Comparison of ENCODE assay signal across 10 mouse cellular contexts in the genomic region with DNA sequence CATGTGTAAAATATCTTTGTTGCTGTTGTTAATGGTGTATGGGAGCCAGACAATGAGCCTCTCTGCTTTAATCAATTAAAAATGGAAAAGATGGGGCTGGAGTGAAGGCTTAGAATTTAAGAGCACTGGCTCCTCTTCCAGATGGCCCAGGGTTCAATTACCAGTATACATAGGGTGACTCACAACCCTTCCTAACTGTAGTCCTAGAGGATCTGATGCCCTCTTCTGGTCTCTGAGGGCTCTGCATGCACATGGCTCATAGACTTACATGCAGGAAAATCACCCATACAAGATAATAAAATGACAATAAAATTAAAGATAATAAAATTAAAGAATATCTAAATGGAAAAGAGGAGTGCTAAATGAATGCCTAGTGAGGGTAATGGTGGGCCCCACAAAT. TPM values are rescaled to one million over a fixed set of nuclear protein-coding genes. Genes with fewer than 3 reads are reported as not detected.
DNase-seq lines count a peak whose midpoint lies in the region; ATAC-seq and TF ChIP-seq lines count a peak whose summit lies in the region.
"Had no signal": no experiment of that assay in that cellular context is flagged by ENCODE, and none has a peak within 500 bp of the region (broad histone marks: within the 10 kb centered on the region; RNA-seq: fewer than 3 reads in every experiment).

No protein-coding gene starts in this region.

- no peaks in the 10 kb centered on the region for H3K9me3 ChIP-seq in midbrain, embryonic 15.5 days
- no peaks in the 10 kb centered on the region for H3K9me3 ChIP-seq in midbrain, embryonic 11.5 days (ENCODE audit: control insufficient read depth, low read length)
- H3K9me3 ChIP-seq: limb, embryonic 10.5 days had no signal

- H3K4me1 ChIP-seq in midbrain, embryonic 15.5 days = peaks cover 6% of the 10 kb centered on the region; the same call in 1 of the 2 replicates
- no peaks in the 10 kb centered on the region for H3K4me1 ChIP-seq in midbrain, embryonic 11.5 days (ENCODE audit: control insufficient read depth, insufficient read depth, low read length)
- H3K4me1 ChIP-seq: limb, embryonic 10.5 days had no signal

- no peak overlapping the region for H3K9ac ChIP-seq in midbrain, embryonic 15.5 days
- H3K9ac ChIP-seq in midbrain, embryonic 11.5 days (ENCODE audit: low read length) = no peak overlapping the region

- ATAC-seq in midbrain, embryonic 15.5 days (replicated peaks) = peak; percentile 51; the same call in 1 of the 2 replicates
- no peak for ATAC-seq in midbrain, embryonic 11.5 days (ENCODE audit: low FRiP score)
- ATAC-seq in Patski = no peak

- intact Hi-C loops in gastrocnemius, adult 2 months (cut with DNase I) = no loop called here

- TF ChIP-seq CTCF in gastrocnemius, adult 2 months (IDR thresholded peaks at IDR 0.05) = peak; percentile 6; the same call in 1 of the 2 replicates
- peak; percentile 52 for TF ChIP-seq CTCF in Patski (IDR thresholded peaks at IDR 0.05)

- H3K4me3 ChIP-seq in gastrocnemius, adult 2 months = no peak overlapping the region
- no peak overlapping the region for H3K4me3 ChIP-seq in midbrain, embryonic 15.5 days
- no peak overlapping the region for H3K4me3 ChIP-seq in midbrain, embryonic 11.5 days (ENCODE audit: low read depth, low read length)
- H3K4me3 ChIP-seq: limb, embryonic 10.5 days had no signal

- no peaks in the 10 kb centered on the region for H3K27me3 ChIP-seq in midbrain, embryonic 15.5 days (replicated peaks)
- H3K27me3 ChIP-seq in midbrain, embryonic 11.5 days (ENCODE audit: control insufficient read depth, insufficient read depth, low read length) = no peaks in the 10 kb centered on the region
- H3K27me3 ChIP-seq in Patski = no peaks in the 10 kb centered on the region

- peaks cover 5% of the 10 kb centered on the region; the same call in 1 of the 2 replicates for H3K36me3 ChIP-seq in midbrain, embryonic 15.5 days (replicated peaks)
- no peaks in the 10 kb centered on the region for H3K36me3 ChIP-seq in midbrain, embryonic 11.5 days (ENCODE audit: control insufficient read depth, insufficient read depth, low read length)

- in situ Hi-C loops in Patski (cut with MboI; ENCODE audit: low pct_unique_long_range_greater_than_20kb) = no loop called here

- POLR2A ChIA-PET in Patski (lab: Charles Lee) = no interaction called here

- H3K4me2 ChIP-seq in midbrain, embryonic 15.5 days = no peak overlapping the region
- no peak overlapping the region for H3K4me2 ChIP-seq in midbrain, embryonic 11.5 days

- H3K27ac ChIP-seq in gastrocnemius, adult 2 months = no peak overlapping the region
- no peak overlapping the region for H3K27ac ChIP-seq in midbrain, embryonic 15.5 days
- H3K27ac ChIP-seq in midbrain, embryonic 11.5 days (ENCODE audit: low read depth, low read length) = no peak overlapping the region
- H3K27ac ChIP-seq: limb, embryonic 10.5 days had no signal

- CTCF ChIA-PET in Patski (lab: Charles Lee) = interaction anchor here (1.2 kb wide), 1 partner anchor 65 kb away, joined by 3 read pairs; no protein-coding TSS in a partner anchor

- DNase-seq in gastrocnemius, adult 2 months = no peak
- no peak for DNase-seq in gastrocnemius, adult 8-10 months (ENCODE audit: low spot score in 2 of 2)
- no peak for DNase-seq in midbrain, embryonic 11.5 days (ENCODE audit: low spot score, missing footprints)
- DNase-seq in Patski (ENCODE audit: low read depth, low spot score) = no peak
- peak; percentile 35 for DNase-seq in thymus, postnatal 14 days
- DNase-seq in urinary bladder, postnatal 4 days (ENCODE audit: low spot score in 2 of 2) = no peak
- DNase-seq in right cerebral cortex, adult 18-20 months = no peak
- DNase-seq: heart, adult 11 months had no signal

RNA-seq across cellular contexts. Expression of a gene that starts 11.8 kb away (rescaled TPM):
- total RNA-seq in gastrocnemius, adult 2 months (2021) = not detected
- not detected for total RNA-seq in gastrocnemius, adult 8-10 months (2022)
- 12.6 and 13.7 TPM in 2 replicates for polyA plus RNA-seq in midbrain, embryonic 15.5 days (2015; fragmentation: Nextera tagmentation; extraction: Ambion mirVana)
- polyA plus RNA-seq in midbrain, embryonic 11.5 days (2014; fragmentation: Nextera tagmentation; extraction: Ambion mirVana) = 0.36 and 0.87 TPM in 2 replicates
- polyA plus RNA-seq in Patski (2021) = 0.03 TPM
